Mouse (Mus musculus) kidney, adult 9 months (tissue): ENCODE measurements around the gene Ints14.

Source experiments
- DNase-seq: peaks from one replicate; pipeline ENCODE4 v3.0.0; 2022

Ints14 gene

DNA sequence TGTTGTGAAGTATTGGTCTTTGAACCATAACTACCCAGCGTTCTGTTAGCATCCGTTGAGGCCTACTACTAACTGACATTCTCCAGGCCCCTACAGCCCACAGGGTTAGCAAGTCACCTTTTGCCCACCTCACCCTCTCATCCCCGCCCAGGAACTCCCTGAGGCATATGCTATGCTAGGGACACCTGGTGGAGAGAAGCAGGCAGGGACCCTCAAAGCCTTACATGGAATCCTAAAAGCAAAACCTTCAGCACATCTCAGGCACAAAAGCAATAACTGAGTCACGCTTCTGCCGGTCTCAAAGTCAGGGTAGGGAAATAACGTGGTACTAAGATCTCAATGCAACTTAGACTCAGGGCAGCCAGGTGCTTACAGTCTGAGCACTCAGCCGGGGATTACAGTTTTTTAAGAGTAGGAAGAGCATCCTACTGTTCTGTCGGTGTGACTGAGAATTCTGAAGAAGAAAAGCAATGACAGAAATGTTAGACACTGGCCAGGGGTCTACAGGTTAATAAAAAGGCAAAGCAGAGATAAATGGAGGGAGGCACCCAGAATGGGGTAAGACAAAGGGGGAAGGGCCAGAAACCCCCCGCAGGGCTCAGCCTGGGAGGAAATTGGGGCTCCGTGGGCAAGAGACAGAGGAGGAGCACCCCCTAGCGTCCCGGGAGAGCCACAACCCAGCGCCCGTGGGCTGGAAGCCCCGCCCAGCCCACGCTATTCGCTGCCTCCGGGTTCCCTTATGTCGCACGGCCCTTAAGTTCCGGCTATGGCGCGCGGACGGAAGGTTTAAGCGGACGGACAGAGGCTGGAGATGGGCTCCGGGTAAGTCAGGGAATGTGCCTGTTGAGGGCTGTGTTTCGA lies at the start of gene Ints14:
Gene Ints14 (plus strand): TSS at position 789 of the 861 bp plus-strand sequence.
- DNase-seq: peak; percentile 97

GRCm38 (mm10) chr9:64913406-64913805 lies 47.3 kb upstream of the Ints14 start:
- DNase-seq: no peak

GRCm38 (mm10) chr9:64913973-64914372 lies 46.7 kb upstream of the Ints14 start:
- no peak for DNase-seq

DNA sequence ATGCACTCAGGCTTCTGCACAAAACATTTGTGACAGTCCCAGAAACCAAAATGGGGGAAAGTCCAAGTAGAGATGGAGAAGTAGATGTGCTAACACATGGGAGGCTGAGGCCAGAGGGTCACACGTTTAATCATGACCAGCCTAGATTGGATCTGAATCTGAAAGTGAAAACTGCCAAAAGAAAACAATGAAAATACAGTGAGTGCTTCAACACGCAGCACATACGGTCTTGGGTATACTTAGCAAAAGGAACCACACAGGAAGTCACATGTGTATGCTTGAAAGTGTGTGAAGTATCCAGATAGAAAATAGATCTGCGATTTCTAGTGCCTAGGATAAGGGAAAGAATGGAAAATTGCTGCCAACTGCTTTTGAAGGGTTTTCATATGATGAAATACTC lies 46.1 kb upstream of the Ints14 start:
- no peak for DNase-seq

DNA sequence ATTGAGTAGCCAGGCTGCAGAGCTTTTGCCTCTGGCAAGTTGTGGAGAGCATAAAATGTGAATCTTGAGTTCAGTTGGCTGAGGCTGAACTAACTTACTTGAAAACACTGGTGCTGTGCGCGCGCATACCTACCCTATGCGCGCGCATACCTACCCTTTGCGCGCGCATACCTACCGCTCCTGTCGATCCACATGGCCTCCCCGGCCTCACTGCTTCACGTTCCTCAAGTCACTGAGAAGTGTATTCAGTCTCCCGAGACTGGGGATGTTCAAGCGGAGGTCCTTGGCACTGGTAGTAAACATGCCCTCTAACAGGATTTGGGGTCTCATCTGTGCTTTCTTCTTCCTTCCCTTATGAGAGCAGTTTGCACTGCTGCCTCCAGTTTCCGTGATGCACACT lies 42.1 kb upstream of the Ints14 start:
- no peak for DNase-seq

DNA sequence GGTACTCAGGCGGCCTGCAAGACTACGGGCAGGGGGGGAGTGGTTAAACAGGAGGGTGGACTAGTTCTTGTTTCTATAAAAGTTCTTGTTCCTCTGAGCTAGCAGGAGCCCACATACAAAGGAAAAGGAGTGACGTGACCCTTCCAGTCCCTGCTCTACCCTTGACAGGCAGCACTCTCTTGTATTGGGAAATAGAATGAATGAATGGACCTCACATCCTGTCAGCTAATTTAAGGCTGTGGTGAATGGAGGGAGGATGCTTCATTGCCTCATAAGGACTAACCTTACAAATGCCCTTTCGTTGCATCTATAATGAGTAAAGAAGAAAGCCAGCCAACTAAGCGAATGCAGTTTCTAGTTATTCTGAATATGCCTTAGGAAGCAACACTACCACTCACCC lies 34.9 kb upstream of the Ints14 start:
- DNase-seq: no peak

GRCm38 (mm10) chr9:64926201-64926991 lies 34.3 kb upstream of the Ints14 start:
- DNase-seq: no peak

DNA sequence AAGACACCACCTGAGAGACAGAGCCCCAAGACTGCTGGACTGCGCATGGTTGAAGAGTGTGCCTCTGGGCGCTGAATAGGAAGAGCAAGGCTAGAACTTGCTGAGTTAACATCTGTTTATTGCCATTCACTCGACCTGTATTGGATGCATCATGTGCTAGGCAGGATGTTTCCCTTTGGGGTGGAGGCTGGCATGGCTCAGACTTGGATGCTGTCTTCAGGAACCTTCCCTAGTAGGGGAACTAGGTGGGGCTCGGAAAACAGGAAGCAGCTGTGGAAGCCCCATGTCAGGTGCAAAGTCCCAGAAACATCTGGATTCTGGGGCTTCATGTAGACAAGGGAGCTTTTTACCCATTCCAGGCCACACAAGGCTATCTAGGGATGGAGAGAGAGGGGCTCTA lies 30.4 kb upstream of the Ints14 start:
- no peak for DNase-seq

- DNase-seq: no peak
Measured at GRCm38 (mm10) chr9:64931751-64932610, 28.7 kb upstream of the Ints14 start.

DNA sequence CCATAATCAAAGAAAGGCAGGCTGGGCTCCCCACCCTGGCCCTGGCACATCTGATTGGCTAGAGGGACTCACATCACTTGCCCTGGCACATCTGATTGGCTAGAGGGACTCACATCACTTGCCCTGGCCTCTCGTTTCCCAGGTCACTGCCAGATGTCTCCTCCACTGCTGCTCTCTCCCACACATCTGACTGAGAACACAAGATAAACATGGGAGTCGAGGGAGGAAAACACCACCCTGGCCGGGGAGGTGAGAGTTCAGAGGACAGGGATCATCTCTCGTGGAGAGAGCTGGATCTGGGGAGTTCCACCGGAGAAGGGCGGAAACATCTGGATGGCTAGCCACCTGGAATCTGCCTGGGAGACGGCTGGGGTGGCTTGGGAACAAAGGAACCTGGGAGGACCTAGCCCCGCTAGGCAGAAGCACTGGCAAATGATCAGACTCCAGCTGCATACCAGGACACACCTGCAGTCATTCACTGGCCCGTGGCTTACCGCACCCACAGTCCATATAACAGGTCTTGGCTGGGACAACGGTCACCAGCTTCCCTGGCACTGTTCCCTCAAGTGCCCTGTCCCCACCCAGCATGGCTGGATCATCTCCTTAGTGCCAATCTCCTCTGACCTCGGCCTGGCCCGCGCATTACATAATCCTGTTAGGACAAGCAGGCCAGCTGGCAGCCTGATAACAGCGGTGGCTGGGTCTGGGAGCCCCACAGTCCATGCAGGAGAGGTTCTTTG lies 26.5 kb upstream of the Ints14 start:
- DNase-seq: peak; percentile 73

- peak; percentile 68 for DNase-seq
Measured at GRCm38 (mm10) chr9:64936508-64936907, 24.2 kb upstream of the Ints14 start.

DNA sequence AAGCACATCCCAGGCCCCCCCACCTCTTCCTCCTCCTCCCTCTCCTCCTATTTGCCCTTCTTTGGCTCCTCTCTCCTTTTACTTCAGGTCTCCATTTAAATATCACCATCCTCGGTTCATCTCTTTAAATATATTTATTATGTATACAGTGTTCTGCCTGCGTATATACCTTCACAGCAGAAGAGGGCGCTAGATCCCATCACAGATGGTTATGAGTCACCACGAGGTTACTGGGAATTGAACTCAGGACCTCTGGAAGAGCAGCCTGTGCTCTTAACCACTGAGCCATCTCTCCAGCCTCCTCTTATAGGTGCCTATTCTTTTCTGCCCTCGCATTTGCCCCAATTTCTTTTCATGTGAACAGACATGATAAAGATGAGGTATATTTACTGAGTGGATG lies 23.2 kb upstream of the Ints14 start:
- no peak for DNase-seq

DNA sequence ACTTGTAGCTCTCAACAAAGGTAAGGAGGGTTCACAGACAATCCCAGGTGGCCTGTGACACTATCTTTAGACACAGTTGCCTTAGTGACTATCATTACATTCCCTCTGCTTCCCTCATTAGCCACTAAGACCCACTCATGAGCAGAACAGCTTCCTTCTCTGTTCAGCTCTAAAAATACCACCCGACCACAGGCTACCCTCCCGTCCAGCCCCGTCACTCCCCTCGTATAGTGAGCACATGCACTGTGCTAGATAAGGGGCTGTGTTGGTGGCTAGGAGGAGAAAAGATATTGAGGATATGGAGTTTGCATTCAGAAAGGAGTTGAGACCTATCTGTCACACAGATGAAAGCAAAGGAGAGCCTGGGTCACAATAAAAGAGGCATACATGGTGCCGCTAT lies 22.2 kb upstream of the Ints14 start:
- no peak for DNase-seq

GRCm38 (mm10) chr9:64939281-64939680 lies 21.4 kb upstream of the Ints14 start:
- no peak for DNase-seq

- DNase-seq: no peak
Measured at GRCm38 (mm10) chr9:64939790-64940189, 20.9 kb upstream of the Ints14 start.

- no peak for DNase-seq
Measured at GRCm38 (mm10) chr9:64940731-64941346, 19.9 kb upstream of the Ints14 start.

GRCm38 (mm10) chr9:64941650-64942049 lies 19.1 kb upstream of the Ints14 start:
- DNase-seq: no peak

GRCm38 (mm10) chr9:64943997-64944396 lies 16.7 kb upstream of the Ints14 start:
- no peak for DNase-seq

DNA sequence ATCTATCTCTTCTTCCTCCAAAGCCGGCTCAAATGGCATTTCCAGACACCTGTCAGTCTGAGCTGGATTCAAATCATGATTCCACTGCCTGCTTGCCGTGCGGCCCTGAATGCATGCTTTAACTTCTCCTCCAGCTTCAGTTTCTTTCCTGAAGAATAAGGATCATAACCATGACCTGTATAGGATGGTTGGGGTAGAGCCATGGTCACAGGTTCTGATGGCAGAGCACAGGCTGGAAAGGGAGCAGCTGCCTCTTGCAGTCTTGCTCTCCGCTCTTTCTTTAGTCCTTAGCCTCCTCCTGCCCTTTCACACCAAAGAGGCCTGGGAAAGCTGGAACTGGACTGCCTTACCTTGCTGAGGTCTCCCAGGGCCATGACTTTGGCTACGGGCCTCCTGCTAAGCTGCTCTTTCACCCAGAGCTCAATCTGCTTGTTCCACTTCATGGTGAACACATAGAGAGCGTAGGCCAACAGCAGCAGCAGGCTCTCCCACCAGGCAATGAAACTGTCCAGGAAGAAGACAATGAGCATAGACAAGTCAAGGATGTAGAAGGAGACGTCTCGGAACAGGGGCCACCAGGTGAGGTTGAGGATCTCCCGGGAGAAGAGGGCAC lies 13.1 kb upstream of the Ints14 start:
- DNase-seq: no peak

DNA sequence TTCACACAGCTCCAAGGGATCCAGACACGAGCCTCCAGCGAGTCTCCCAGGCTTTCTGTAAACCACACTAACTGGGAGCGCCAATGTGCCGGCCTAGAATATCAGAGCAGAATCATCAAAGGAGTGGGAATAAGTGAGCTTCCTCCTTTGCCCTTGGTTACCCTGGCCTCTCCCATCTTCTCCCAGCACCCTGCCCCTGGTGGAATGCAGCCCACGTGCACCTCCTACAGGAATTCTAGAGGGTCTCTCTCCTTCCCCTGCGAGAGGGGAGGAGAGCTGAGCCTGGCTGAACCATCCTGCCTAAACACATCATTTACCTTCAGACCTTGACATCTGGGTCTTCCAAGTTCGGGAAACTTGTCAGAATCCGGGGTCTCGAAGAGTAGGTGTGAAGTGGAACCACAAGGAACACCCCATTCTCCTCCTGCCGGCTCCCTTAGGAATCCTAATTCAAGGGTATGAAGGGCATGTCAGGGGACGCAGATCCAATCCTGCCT lies 9.5 kb upstream of the Ints14 start, which contains the start of gene Slc24a1:
Gene Slc24a1 (minus strand): TSS at position 447 of the 497 bp plus-strand sequence.
- no peak for DNase-seq

DNA sequence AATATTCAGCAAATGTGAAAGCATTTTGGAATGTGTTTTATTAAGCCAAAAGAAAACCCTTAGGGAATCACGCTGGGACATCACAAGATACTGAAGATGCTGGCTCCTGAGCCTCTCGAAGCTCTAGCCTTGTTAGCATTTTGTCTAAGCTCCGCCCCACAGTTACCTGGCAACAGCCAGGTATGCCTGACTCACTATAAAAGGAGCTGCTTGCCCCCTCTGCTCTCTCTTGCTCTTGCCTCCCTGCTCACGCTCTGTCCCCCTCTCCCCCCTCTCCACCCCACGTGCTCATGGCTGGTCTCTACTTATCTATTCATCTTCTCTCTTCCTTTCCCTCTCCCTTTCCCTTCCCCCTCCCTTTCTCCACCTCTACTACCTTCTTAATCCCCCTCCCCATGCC lies 8.7 kb upstream of the Ints14 start:
- DNase-seq: no peak
